Mouse (Mus musculus) neural tube, embryonic 12.5 days (tissue): ENCODE results near the gene Sec62. TPM values are rescaled to one million over a fixed set of nuclear protein-coding genes. Genes with fewer than 3 reads are reported as not detected.

Source experiments
- polyA plus RNA-seq: library from polyadenylated mRNA; unstranded; fragments of >200 nt; fragmentation: Nextera tagmentation; extraction: Ambion mirVana; gene quantifications from 2 replicates; pipeline ENCODE4 v1.2.1, GENCODE M21; 2016

Sec62 gene
- polyA plus RNA-seq, 1 experiment from 2014 or later: 84.1 TPM

Other genes starting within 250 kb of the Sec62 start
- 16.1 and 18.4 TPM in 2 replicates for gene Mecom, start 244.9 kb upstream of the Sec62 start, polyA plus RNA-seq
- 0.19 TPM in 1 of 2 replicates, not detected in the other for gene Actrt3, start 192.9 kb upstream of the Sec62 start, polyA plus RNA-seq
- 34.6 and 38.8 TPM in 2 replicates for gene Mynn, start 190.8 kb upstream of the Sec62 start, polyA plus RNA-seq
- gene Lrriq4, start 148.4 kb upstream of the Sec62 start, polyA plus RNA-seq: not detected in 2 replicates
- 0.92 and 1.6 TPM in 2 replicates for gene Lrrc34, start 145.0 kb upstream of the Sec62 start, polyA plus RNA-seq
- not detected in 2 replicates for gene Lrrc31, start 93.0 kb upstream of the Sec62 start, polyA plus RNA-seq
- not detected in 2 replicates for gene Samd7, start 46.6 kb upstream of the Sec62 start, polyA plus RNA-seq
- gene Gpr160, start 63.1 kb downstream of the Sec62 start, polyA plus RNA-seq: 1.4 and 1.9 TPM in 2 replicates
- gene Phc3, start 176.5 kb downstream of the Sec62 start, polyA plus RNA-seq: 5.0 and 6.3 TPM in 2 replicates
- 34.6 and 37.9 TPM in 2 replicates for gene Prkci, start 202.9 kb downstream of the Sec62 start, polyA plus RNA-seq